Mouse (Mus musculus) CD4-positive naive resting alpha-beta T cell, adult 76 days (primary cell): Measurements from ENCODE around the gene Efhd1. TPM values are rescaled to one million over a fixed set of nuclear protein-coding genes. Genes with fewer than 3 reads are reported as not detected.

ENCODE experiments used
- total RNA-seq: library from RNA; stranded (reverse); gene quantifications from one replicate; pipeline ENCODE4 v1.2.4, GENCODE M21; 2023

Gene Efhd1
- total RNA-seq, result not detected

DNA sequence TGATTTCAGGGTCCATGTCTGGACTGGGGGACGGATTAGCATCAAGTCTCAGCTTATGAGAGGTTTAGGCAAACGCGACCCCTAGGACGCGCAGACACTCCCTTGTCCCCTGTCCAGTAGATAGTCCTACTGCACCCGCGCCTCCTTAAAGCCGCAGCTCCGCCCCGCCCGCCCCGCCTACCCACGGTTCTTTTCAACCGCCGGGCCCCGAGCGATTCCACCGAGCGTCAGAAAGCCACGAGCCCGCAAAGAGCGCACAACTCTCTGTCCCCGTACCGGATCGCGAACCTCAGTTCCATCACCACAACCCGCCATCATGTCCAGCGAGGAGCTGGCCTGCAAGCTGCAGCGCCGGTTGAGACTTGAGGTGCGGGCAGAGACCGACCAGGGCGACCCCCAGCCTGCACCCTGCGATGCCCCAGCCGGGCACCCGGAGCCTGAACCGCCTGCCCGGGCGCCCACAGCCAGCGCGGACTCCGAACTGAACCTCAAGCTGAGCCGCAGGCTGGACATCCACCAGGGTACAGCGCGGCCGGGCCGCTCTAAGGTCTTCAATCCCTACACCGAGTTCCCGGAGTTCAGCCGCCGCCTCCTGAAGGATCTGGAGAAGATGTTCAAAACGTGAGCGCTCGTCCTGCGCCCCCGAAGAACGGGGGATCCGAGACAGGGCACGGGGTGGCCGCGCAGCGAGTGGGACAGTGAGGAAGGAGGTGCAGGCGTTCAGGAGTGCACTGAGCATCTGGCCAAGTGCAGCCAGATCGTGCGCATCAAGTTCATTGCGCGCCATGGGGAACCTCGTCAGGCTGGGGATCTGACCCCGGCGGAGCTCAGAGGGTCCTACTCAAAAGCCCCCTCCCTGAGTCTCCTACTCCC, at the start of gene Efhd1:
Efhd1 (plus strand) TSS at position 230 of the 873 bp plus-strand sequence.

DNA sequence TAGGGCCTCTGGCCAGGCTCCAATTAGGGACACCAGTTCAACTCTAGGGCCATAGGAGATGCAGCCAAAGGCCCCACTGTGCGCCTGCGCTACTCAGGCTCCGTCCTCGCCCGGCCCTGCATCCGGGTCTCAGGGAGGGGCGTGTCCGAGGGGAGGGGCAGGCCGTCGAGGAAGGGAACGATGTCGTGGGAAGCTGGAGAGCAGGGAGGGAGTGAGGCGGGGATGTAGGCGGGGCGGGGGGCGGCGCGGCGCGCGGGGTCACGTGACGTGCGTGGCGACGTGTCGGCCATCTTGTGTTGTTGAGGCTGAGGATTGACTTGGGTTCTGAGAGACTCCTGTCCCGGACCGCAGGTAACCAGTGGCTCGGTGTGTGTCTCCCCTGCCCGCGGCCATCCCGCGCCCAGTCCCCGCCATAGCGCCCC, 62.6 kb downstream of the Efhd1 start, which contains the start of gene Gigyf2:
Gigyf2 (plus strand) TSS at position 257 of the 422 bp plus-strand sequence.

Other genes starting within 250 kb of the Efhd1 start
- gene Alppl2, start 174.4 kb upstream of the Efhd1 start, total RNA-seq, result not detected
- gene Alpi, start 162.8 kb upstream of the Efhd1 start, total RNA-seq, result not detected
- gene Akp3, start 139.4 kb upstream of the Efhd1 start, total RNA-seq, result not detected
- gene Ecel1, start 107.8 kb upstream of the Efhd1 start, total RNA-seq, result not detected
- not detected for gene Prss56, start 81.0 kb upstream of the Efhd1 start, total RNA-seq
- not detected for gene Chrnd, start 73.8 kb upstream of the Efhd1 start, total RNA-seq
- gene Chrng, start 59.7 kb upstream of the Efhd1 start, total RNA-seq, result not detected
- 156 TPM for gene Eif4e2, start 50.4 kb upstream of the Efhd1 start, total RNA-seq
- gene Gigyf2, start 62.6 kb downstream of the Efhd1 start, total RNA-seq, result 120 TPM
- gene Kcnj13, start 130.4 kb downstream of the Efhd1 start, total RNA-seq, result not detected
- gene Snorc, start 205.9 kb downstream of the Efhd1 start, total RNA-seq, result not detected
- gene Neu2, start 245.5 kb downstream of the Efhd1 start, total RNA-seq, result not detected